14 mouse cellular contexts compared by ENCODE assay signal in the genomic region with DNA sequence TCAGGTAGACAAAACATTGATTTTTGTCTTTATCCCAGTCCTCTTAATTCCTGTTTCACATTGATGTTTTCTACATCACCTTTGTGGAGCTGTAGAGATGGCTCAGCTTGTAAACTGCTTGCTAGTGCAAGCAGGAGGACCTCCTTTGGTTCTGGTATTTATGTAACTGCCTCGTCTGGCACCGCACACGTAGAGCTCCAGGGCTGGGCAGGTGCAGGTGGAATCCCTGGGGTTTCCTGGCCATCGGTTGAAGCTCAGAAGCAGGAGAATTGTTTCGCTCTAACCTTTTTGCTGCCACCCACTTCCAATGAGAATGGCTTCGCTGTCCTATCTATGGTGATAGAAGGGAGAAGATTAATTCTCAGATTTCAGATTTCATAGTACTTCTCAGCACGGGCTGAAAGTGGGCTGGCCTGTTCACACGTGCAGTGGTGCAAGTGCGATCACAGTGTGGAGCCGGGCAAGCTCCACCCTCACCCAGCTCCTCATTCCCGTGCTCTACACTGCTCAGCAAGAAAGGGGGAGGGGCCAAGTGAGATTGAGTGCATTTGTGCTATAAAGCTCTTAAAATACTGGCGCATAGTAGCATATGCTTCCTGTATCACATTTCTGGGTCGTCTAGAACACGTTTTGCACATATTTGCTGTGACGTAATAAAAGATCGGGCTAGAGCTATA. TPM values are rescaled to one million over a fixed set of nuclear protein-coding genes. Genes with fewer than 3 reads are reported as not detected.
DNase-seq lines count a peak whose midpoint lies in the region; ATAC-seq and TF ChIP-seq lines count a peak whose summit lies in the region.
"Had no signal": no experiment of that assay in that cellular context is flagged by ENCODE, and none has a peak within 500 bp of the region (broad histone marks: within the 10 kb centered on the region; RNA-seq: fewer than 3 reads in every experiment).

No protein-coding gene starts in this region.

- no peak overlapping the region for H3K9ac ChIP-seq in hindbrain, postnatal 0 days (replicated peaks; ENCODE audit: low read length)
- no peak overlapping the region for H3K9ac ChIP-seq in hindbrain, embryonic 11.5 days (ENCODE audit: low read depth, low read length)
- H3K9ac ChIP-seq in midbrain, embryonic 16.5 days (ENCODE audit: low read depth, low read length) = no peak overlapping the region
- H3K9ac ChIP-seq: embryonic facial prominence, embryonic 12.5 days; lung, embryonic 15.5 days; midbrain, embryonic 15.5 days had no signal

- H3K4me3 ChIP-seq in hindbrain, postnatal 0 days (ENCODE audit: low read length) = no peak overlapping the region
- no peak overlapping the region for H3K4me3 ChIP-seq in hindbrain, embryonic 11.5 days (ENCODE audit: low read depth, low read length)
- no peak overlapping the region for H3K4me3 ChIP-seq in midbrain, embryonic 16.5 days (ENCODE audit: low read depth, low read length)
- no peak overlapping the region for H3K4me3 ChIP-seq in midbrain, embryonic 10.5 days
- H3K4me3 ChIP-seq in olfactory bulb, adult 2 months (ENCODE audit: insufficient read depth, low read depth, low read length) = no peak overlapping the region
- H3K4me3 ChIP-seq: embryonic facial prominence, embryonic 12.5 days; forebrain, embryonic 10.5 days; lung, embryonic 15.5 days; midbrain, embryonic 15.5 days had no signal

- 74% methylated on average over 16 of the region's 16 CpGs for WGBS in hindbrain, postnatal 0 days
- WGBS in hindbrain, embryonic 11.5 days = 88% methylated on average over 16 of the region's 16 CpGs
- WGBS in midbrain, embryonic 16.5 days = 82% methylated on average over 16 of the region's 16 CpGs
- WGBS in midbrain, embryonic 10.5 days = 93% methylated on average over 16 of the region's 16 CpGs
- 54% methylated on average over 16 of the region's 16 CpGs for WGBS in olfactory bulb, adult 2 months

- H3K4me2 ChIP-seq in hindbrain, postnatal 0 days (ENCODE audit: low read depth, low read length) = no peak overlapping the region
- H3K4me2 ChIP-seq in hindbrain, embryonic 11.5 days (replicated peaks; ENCODE audit: low read depth, low read length) = no peak overlapping the region
- H3K4me2 ChIP-seq in midbrain, embryonic 16.5 days (ENCODE audit: low read length) = no peak overlapping the region
- H3K4me2 ChIP-seq: embryonic facial prominence, embryonic 12.5 days; lung, embryonic 15.5 days; midbrain, embryonic 15.5 days had no signal

- no peak for TF ChIP-seq POLR2A in olfactory bulb, adult 2 months (IDR thresholded peaks at IDR 0.05; ENCODE audit: insufficient read depth, low read depth, low read length)

- ATAC-seq in hindbrain, postnatal 0 days = 0 out of 2 replicates have a peak, but pooled peaks have one; percentile 38
- ATAC-seq in hindbrain, embryonic 11.5 days (ENCODE audit: low FRiP score) = no peak
- no peak for ATAC-seq in midbrain, embryonic 16.5 days
- no peak for ATAC-seq in megakaryocyte, adult 5-6 weeks (ENCODE audit: poor library complexity, severe bottlenecking)
- ATAC-seq: midbrain, embryonic 15.5 days had no signal

- no peak for TF ChIP-seq CTCF in hindbrain, postnatal 0 days (IDR thresholded peaks at IDR 0.05; ENCODE audit: low read depth)
- no peak for TF ChIP-seq CTCF in olfactory bulb, adult 2 months (IDR thresholded peaks at IDR 0.05; ENCODE audit: insufficient read depth, low read depth, low read length)

- peaks cover 26% of the 10 kb centered on the region for H3K36me3 ChIP-seq in hindbrain, postnatal 0 days (ENCODE audit: insufficient read depth, low read length)
- H3K36me3 ChIP-seq in hindbrain, embryonic 11.5 days (ENCODE audit: control insufficient read depth, insufficient read depth, low read length) = peaks cover 12% of the 10 kb centered on the region
- peaks cover 27% of the 10 kb centered on the region for H3K36me3 ChIP-seq in midbrain, embryonic 16.5 days (ENCODE audit: control insufficient read depth, insufficient read depth, low read length)
- peaks cover 99% of the 10 kb centered on the region for H3K36me3 ChIP-seq in midbrain, embryonic 10.5 days

- no peaks in the 10 kb centered on the region; the same call in 1 of the 2 replicates for H3K4me1 ChIP-seq in hindbrain, postnatal 0 days (ENCODE audit: insufficient read depth, low read length)
- no peaks in the 10 kb centered on the region for H3K4me1 ChIP-seq in hindbrain, embryonic 11.5 days (replicated peaks; ENCODE audit: control insufficient read depth, insufficient read depth, low read length)
- no peaks in the 10 kb centered on the region for H3K4me1 ChIP-seq in midbrain, embryonic 16.5 days (ENCODE audit: control insufficient read depth, insufficient read depth, low read length)
- no peaks in the 10 kb centered on the region for H3K4me1 ChIP-seq in midbrain, embryonic 10.5 days
- H3K4me1 ChIP-seq in olfactory bulb, adult 2 months (ENCODE audit: control insufficient read depth, insufficient read depth, low read length) = peaks cover 11% of the 10 kb centered on the region
- H3K4me1 ChIP-seq: embryonic facial prominence, embryonic 12.5 days; forebrain, embryonic 10.5 days; lung, embryonic 15.5 days; midbrain, embryonic 15.5 days had no signal

- no peaks in the 10 kb centered on the region for H3K27me3 ChIP-seq in hindbrain, postnatal 0 days (ENCODE audit: insufficient read depth, low read length)
- no peaks in the 10 kb centered on the region for H3K27me3 ChIP-seq in hindbrain, embryonic 11.5 days (ENCODE audit: control insufficient read depth, insufficient read depth, low read length)
- no peaks in the 10 kb centered on the region for H3K27me3 ChIP-seq in midbrain, embryonic 16.5 days (ENCODE audit: control insufficient read depth, insufficient read depth, low read depth, low read length)
- no peaks in the 10 kb centered on the region for H3K27me3 ChIP-seq in midbrain, embryonic 10.5 days (ENCODE audit: low read depth, poor library complexity, severe bottlenecking)
- H3K27me3 ChIP-seq: embryonic facial prominence, embryonic 12.5 days; lung, embryonic 15.5 days; midbrain, embryonic 15.5 days had no signal

- H3K27ac ChIP-seq in hindbrain, postnatal 0 days = no peak overlapping the region
- H3K27ac ChIP-seq in hindbrain, embryonic 11.5 days (ENCODE audit: low read depth, low read length) = no peak overlapping the region
- peak overlapping the region; percentile 33; the same call in 1 of the 2 replicates for H3K27ac ChIP-seq in midbrain, embryonic 16.5 days (ENCODE audit: low read length)
- no peak overlapping the region for H3K27ac ChIP-seq in midbrain, embryonic 10.5 days (replicated peaks)
- H3K27ac ChIP-seq in olfactory bulb, adult 2 months (ENCODE audit: insufficient read depth, low read depth, low read length) = peak overlapping the region; percentile 67
- H3K27ac ChIP-seq: embryonic facial prominence, embryonic 12.5 days; forebrain, embryonic 10.5 days; lung, embryonic 15.5 days; midbrain, embryonic 15.5 days had no signal

- no peak for DNase-seq in hindbrain, postnatal 0 days (ENCODE audit: low spot score)
- no peak for DNase-seq in hindbrain, embryonic 11.5 days (ENCODE audit: low spot score)
- no peak for DNase-seq in midbrain, embryonic 10.5 days (ENCODE audit: low spot score)
- DNase-seq in cerebellum, adult 8-10 months = peak; percentile 78
- DNase-seq: heart, postnatal 14 days; kidney, adult 11 months; right cerebral cortex, postnatal 14 days had no signal

- H3K9me3 ChIP-seq in hindbrain, postnatal 0 days (ENCODE audit: low read length) = no peaks in the 10 kb centered on the region
- H3K9me3 ChIP-seq in hindbrain, embryonic 11.5 days (ENCODE audit: control insufficient read depth, low read length) = no peaks in the 10 kb centered on the region
- H3K9me3 ChIP-seq in midbrain, embryonic 16.5 days (replicated peaks; ENCODE audit: control insufficient read depth, low read length, poor library complexity, severe bottlenecking) = no peaks in the 10 kb centered on the region
- no peaks in the 10 kb centered on the region for H3K9me3 ChIP-seq in midbrain, embryonic 10.5 days (replicated peaks)
- H3K9me3 ChIP-seq: embryonic facial prominence, embryonic 12.5 days; forebrain, embryonic 10.5 days; lung, embryonic 15.5 days; midbrain, embryonic 15.5 days had no signal

RNA-seq across cellular contexts. Expression of gene Cspg5, which starts 13.1 kb away (rescaled TPM):
- total RNA-seq in hindbrain, postnatal 0 days (2014; rRNA removed) = 412 and 470 TPM in 2 replicates
- polyA plus RNA-seq in hindbrain, postnatal 0 days (2015; fragmentation: Nextera tagmentation; extraction: Ambion mirVana) = 261 and 266 TPM in 2 replicates
- polyA plus RNA-seq in hindbrain, embryonic 11.5 days (2014; fragmentation: Nextera tagmentation; extraction: Ambion mirVana) = 12.6 and 15.0 TPM in 2 replicates
- polyA plus RNA-seq in midbrain, embryonic 16.5 days (2015; fragmentation: Nextera tagmentation; extraction: Ambion mirVana) = 180 and 230 TPM in 2 replicates
- polyA plus RNA-seq in midbrain, embryonic 10.5 days (2016; fragmentation: Nextera tagmentation; extraction: Ambion mirVana) = 8.4 and 13.5 TPM in 2 replicates
- 129 TPM in 1 of 2 replicates, not detected in the other for polyA plus RNA-seq in olfactory bulb, adult 2 months (2012; ENCODE audit: insufficient read depth, insufficient read length, low replicate concordance, missing spikeins)
- total RNA-seq in megakaryocyte, adult 5-6 weeks (2015) = 0.05 TPM in 1 of 2 replicates, not detected in the other
- 0.08 and 0.33 TPM in 2 replicates for total RNA-seq in megakaryocyte, adult 5-6 weeks (2017)

Comparison
In these comparisons a context has a peak if more than half of its experiments do, and no peak if none do; other contexts are left out.
1. H3K27ac ChIP-seq: peak in midbrain, embryonic 16.5 days (single experiment) and olfactory bulb, adult 2 months (single experiment); none in hindbrain, postnatal 0 days (single experiment), hindbrain, embryonic 11.5 days (single experiment) and midbrain, embryonic 10.5 days (single experiment).